In the genomic region with DNA sequence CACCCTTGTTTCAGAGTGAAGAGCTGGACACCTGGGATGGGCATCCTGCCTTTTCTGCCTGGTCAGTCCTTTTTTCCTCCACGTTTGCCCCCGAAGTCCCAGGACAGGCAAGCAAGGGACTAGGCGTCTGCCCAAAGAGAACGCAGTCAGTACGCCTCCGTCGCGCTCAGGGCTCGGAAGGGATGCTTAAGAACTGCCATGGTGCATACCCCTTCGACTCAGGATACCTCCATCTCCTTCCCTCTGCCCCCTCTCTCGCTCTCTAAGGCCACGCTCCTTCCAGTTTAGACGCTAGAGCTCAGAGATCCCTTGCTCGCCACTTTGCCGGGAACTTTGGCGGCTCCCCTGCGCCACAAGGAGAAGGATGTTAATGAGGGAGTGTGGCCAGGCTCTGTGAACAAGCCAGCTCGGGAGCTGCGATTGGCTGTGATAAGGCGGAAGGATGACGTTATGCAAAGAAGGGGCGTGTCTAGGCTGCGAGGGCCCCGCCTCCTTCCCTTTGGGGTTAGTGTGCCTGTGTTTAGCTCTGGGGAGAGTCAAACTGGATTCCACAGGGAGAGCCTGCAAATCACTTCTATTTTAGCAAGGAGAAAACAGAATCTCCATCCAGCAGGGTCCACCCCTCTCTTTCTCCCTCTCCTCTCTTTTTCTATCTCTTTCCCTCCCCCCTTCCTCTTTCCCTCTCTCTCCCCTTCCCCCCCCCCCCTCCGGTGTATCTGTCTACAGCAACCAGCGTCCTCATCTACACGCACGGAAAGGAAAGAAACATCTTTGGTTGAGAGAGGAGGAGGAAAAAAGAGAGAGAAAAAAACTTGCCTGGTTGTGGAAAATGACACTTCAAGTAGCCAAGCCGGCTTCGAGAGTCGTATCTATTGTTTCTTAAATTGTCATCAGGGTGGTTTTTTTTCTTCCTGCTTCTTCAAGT, we compare ENCODE assay signal across 8 mouse cellular contexts. TPM values are rescaled to one million over a fixed set of nuclear protein-coding genes. Genes with fewer than 3 reads are reported as not detected.
DNase-seq lines count a peak whose midpoint lies in the region; ATAC-seq and TF ChIP-seq lines count a peak whose summit lies in the region.

TSS of gene Ebf1 (plus strand) at position 530 of the 925 bp plus-strand sequence.

- WGBS in limb, embryonic 14.5 days = 2% methylated on average over 31 of the region's 31 CpGs
- under 1% methylated on average over 30 of the region's 31 CpGs for WGBS in midbrain, embryonic 16.5 days

- no peaks in the 10 kb centered on the region for H3K9me3 ChIP-seq in limb, embryonic 14.5 days (ENCODE audit: control insufficient read depth, low read length)
- H3K9me3 ChIP-seq in midbrain, embryonic 16.5 days (replicated peaks; ENCODE audit: control insufficient read depth, low read length, poor library complexity, severe bottlenecking) = no peaks in the 10 kb centered on the region

- H3K27me3 ChIP-seq in limb, embryonic 14.5 days (ENCODE audit: control insufficient read depth, insufficient read depth, low read length) = peaks cover 14% of the 10 kb centered on the region; the same call in 1 of the 2 replicates
- peaks cover 24% of the 10 kb centered on the region for H3K27me3 ChIP-seq in midbrain, embryonic 16.5 days (ENCODE audit: control insufficient read depth, insufficient read depth, low read depth, low read length)

- H3K9ac ChIP-seq in limb, embryonic 14.5 days (ENCODE audit: low read depth, low read length, severe bottlenecking) = peak within 1 kb of the TSS; percentile 96
- H3K9ac ChIP-seq in midbrain, embryonic 16.5 days (ENCODE audit: low read depth, low read length) = peak within 1 kb of the TSS; percentile 71

- ATAC-seq in limb, embryonic 14.5 days (ENCODE audit: low FRiP score, low read depth) = peak; percentile 95
- peak; percentile 95 for ATAC-seq in midbrain, embryonic 16.5 days

- H3K27ac ChIP-seq in limb, embryonic 14.5 days (replicated peaks; ENCODE audit: low read depth, low read length) = peak within 1 kb of the TSS; percentile 99
- H3K27ac ChIP-seq in midbrain, embryonic 16.5 days (ENCODE audit: low read length) = peak within 1 kb of the TSS; percentile 83

- H3K36me3 ChIP-seq in limb, embryonic 14.5 days (ENCODE audit: control insufficient read depth, insufficient read depth, low read length) = peaks cover 8% of the 10 kb centered on the region
- no peaks in the 10 kb centered on the region for H3K36me3 ChIP-seq in midbrain, embryonic 16.5 days (ENCODE audit: control insufficient read depth, insufficient read depth, low read length)

- H3K4me1 ChIP-seq in limb, embryonic 14.5 days (ENCODE audit: control insufficient read depth, insufficient read depth, low read length) = peaks cover 32% of the 10 kb centered on the region
- peaks cover 15% of the 10 kb centered on the region for H3K4me1 ChIP-seq in midbrain, embryonic 16.5 days (ENCODE audit: control insufficient read depth, insufficient read depth, low read length)

- no peak; the same call in 1 of the 2 replicates for TF ChIP-seq POLR2A in limb, embryonic 14.5 days (IDR thresholded peaks at IDR 0.05; ENCODE audit: borderline replicate concordance, extremely low read depth, insufficient read depth, insufficient read length)

- peak within 1 kb of the TSS; percentile 89 for H3K4me2 ChIP-seq in limb, embryonic 14.5 days (replicated peaks; ENCODE audit: low read depth, low read length, severe bottlenecking)
- H3K4me2 ChIP-seq in midbrain, embryonic 16.5 days (ENCODE audit: low read length) = peak within 1 kb of the TSS; percentile 63

- intact Hi-C loops in gastrocnemius, postnatal 14 days (cut with DNase I; ENCODE audit: low total_unique reads) = no loop called here

- H3K4me3 ChIP-seq in limb, embryonic 14.5 days (replicated peaks; ENCODE audit: low read length) = peak within 1 kb of the TSS; percentile 76
- peak within 1 kb of the TSS; percentile 58 for H3K4me3 ChIP-seq in midbrain, embryonic 16.5 days (ENCODE audit: low read depth, low read length)

- peak; percentile 86 for DNase-seq in 3134 (ENCODE audit: extremely low read depth, insufficient read length, low spot score)
- peak; percentile 72 to 81 for DNase-seq in adrenal gland, adult 18-20 months (ENCODE audit: low spot score in 2 of 2)
- DNase-seq in embryo, embryonic 10 days (ENCODE audit: low spot score) = peak; percentile 99
- peak; percentile 91 for DNase-seq in gastrocnemius, postnatal 14 days
- peak; percentile 94 for DNase-seq in hindlimb bud, embryonic 11.5 days (ENCODE audit: extremely low spot score, low read depth, low spot score)
- peak; percentile 97 for DNase-seq in limb, embryonic 14.5 days (ENCODE audit: low spot score)
- peak; percentile 68 to 81 for DNase-seq in spleen, postnatal 14 days (ENCODE audit: low spot score in 2 of 2)

RNA-seq across cellular contexts. Expression of gene Ebf1, which starts in this region (rescaled TPM):
- 10 to 100 TPM; 15.7 to 36.8 TPM for total RNA-seq in adrenal gland, adult 18-20 months (2021)
- 10 to 100 TPM; 15.8 to 18.3 TPM for total RNA-seq in gastrocnemius, postnatal 14 days (2021)
- 42.9 and 60.5 TPM in 2 replicates for polyA plus RNA-seq in limb, embryonic 14.5 days (2012; rRNA removed)
- polyA plus RNA-seq in limb, embryonic 14.5 days (2014; fragmentation: Nextera tagmentation; extraction: Ambion mirVana) = 71.4 and 85.0 TPM in 2 replicates
- polyA plus RNA-seq in midbrain, embryonic 16.5 days (2015; fragmentation: Nextera tagmentation; extraction: Ambion mirVana) = 52.9 and 53.3 TPM in 2 replicates

Comparison
In these comparisons a context has a peak if more than half of its experiments do, and no peak if none do; other contexts are left out.
1. Peak in every context shown above with its lines: DNase-seq, ATAC-seq, H3K4me3 ChIP-seq and H3K27ac ChIP-seq.